Mouse (Mus musculus) kidney, adult 2 months (tissue): ENCODE data around the gene Sesn3.

Experiments used
- CTCF ChIP-seq: fragments of 200-500 bp; conservative IDR thresholded peaks from 2 replicates; pipeline ENCODE4 v1.5.1; 2011; ENCODE audit warnings: low read depth, mild to moderate bottlenecking, control low read depth, low read length, moderate library complexity, mixed read lengths; ENCODE audit not compliant: insufficient read depth, insufficient read length
- POLR2A ChIP-seq: fragments of 200-500 bp; IDR thresholded peaks from one replicate; pipeline ENCODE4 v1.6.1; 2011; ENCODE audit warnings: low read depth, low read length, control low read depth

DNA sequence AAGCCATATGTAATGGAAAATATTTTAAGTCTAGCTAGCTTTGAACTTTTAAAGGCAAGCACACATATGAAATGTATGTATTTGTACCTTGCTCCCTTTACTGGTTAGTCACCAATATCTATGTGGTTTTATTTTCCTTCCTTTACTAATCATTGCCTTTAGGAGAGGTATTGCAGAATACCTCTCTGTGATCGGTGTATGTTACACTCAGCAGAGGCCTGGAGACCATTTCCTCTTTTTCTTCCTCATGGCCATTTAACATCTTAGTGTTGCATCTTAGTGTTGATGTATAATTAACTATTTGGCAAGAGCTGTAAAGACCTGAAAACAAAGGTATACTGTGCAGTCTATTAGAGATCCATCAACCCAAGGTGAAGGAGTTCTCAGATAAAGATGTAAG lies 12.4 kb downstream of the Sesn3 start:
- no peak for TF ChIP-seq CTCF
- no peak for TF ChIP-seq POLR2A
